Mouse (Mus musculus): Measurements from ENCODE around the gene Rab14.

DNA sequence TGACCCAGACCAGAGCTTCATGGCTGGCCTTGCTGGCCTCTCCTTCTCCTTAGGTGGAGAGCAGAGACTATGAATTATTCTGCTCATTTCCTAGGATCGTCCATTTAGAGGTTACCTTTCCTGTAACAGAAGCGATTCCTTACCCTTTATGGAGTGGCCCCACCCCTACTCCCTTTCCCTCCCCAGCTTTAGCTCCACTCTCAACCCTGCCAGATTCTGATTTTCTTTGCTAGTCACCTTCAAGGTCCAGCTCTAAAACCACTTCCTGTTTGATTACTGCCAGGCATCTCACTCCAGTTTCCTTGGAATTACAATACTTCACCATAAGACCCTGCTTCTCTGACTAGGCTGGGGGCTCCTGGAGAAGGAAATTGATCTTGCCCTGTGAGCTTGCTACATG lies 15.8 kb upstream of the Rab14 start:
- TF ChIP-seq CTCF (conservative IDR thresholded peaks at IDR 0.05; ENCODE audit: insufficient read depth, insufficient read length, low read depth, low read length) (no peak), POLR2A (IDR thresholded peaks at IDR 0.05; ENCODE audit: low read depth, low read length) (no peak)

Measured in kidney, adult 2 months (tissue).